Mouse (Mus musculus) C2C12 (cell line): ENCODE results near the gene Gm12184.

Experiments
- CEBPB ChIP-seq: IDR thresholded peaks from one replicate; pipeline ENCODE4 v1.6.1; 2011; ENCODE audit warnings: low read depth, mild to moderate bottlenecking, control low read depth, moderate library complexity
- CTCF ChIP-seq: IDR thresholded peaks from one replicate; pipeline ENCODE4 v1.5.1; 2011; ENCODE audit not compliant: control insufficient read depth, insufficient read depth, insufficient read length
- MAX ChIP-seq: IDR thresholded peaks from one replicate; pipeline ENCODE4 v1.6.1; 2011; ENCODE audit warnings: mild to moderate bottlenecking, control low read depth
- MYOD1 ChIP-seq: IDR thresholded peaks from one replicate; pipeline ENCODE4 v1.6.1; 2011; ENCODE audit warnings: low read depth; ENCODE audit not compliant: control insufficient read depth, insufficient read length
- USF1 ChIP-seq: IDR thresholded peaks from one replicate; pipeline ENCODE4 v1.6.1; 2011; ENCODE audit warnings: low read depth, mild to moderate bottlenecking, control low read depth, moderate library complexity

DNA sequence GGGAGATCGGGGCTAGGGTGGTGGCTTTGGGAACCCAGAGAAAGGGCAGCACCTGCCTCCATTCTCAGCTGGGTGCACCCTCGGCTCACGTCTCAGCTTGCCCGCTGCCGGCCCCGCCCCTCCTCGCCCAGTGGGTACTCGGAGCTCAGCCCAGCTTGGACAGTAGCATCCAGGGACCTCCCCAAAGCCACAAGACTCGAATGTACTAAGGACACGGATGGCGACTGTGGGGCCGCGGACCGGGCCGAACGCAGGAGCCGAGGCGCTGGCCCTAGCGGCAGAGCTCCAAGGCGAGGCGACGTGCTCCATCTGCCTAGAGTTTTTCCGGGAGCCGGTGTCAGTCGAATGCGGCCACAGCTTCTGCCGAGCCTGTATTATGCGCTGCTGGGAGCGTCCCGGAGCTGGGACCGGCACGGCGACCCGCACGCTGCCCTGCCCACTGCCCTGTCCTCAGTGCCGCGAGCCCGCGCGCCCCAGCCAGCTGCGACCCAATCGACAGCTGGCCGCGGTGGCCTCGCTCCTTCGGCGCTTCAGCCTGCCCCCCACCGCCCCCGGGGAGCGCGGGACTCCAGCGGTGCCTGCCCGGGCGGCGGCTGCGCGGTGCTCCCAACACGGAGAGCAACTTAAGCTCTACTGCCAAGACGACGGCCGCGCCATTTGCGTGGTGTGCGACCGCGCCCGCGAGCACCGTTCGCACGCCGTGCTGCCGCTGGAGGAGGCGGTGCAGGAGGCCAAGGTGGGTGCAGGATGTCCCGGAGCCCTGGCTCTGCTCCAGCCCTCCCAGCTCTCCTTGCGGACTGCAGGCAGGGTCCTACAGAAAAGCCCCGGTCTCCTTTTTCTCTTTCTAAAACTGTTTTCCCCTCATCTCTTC, 11.1 kb upstream of the Gm12184 start:
- TF ChIP-seq CTCF (no peak), USF1 (no peak), MAX (no peak), MYOD1 (no peak), CEBPB (no peak)
